Mouse (Mus musculus) kidney, adult 9 months (tissue): Measurements from ENCODE around the gene Atl2.

Experiments
- DNase-seq: peaks from one replicate; pipeline ENCODE4 v3.0.0; 2022

The Atl2 gene

GRCm38 (mm10) chr17:79897666-79898065 is 1.7 kb upstream of the Atl2 start:
- no peak for DNase-seq

- peak; percentile 63 for DNase-seq
Measured at GRCm38 (mm10) chr17:79894971-79895882, 696 bp downstream of the Atl2 start.

GRCm38 (mm10) chr17:79894054-79894453 is 1.9 kb downstream of the Atl2 start:
- no peak for DNase-seq

GRCm38 (mm10) chr17:79891944-79892343 is 4.0 kb downstream of the Atl2 start:
- DNase-seq = no peak

GRCm38 (mm10) chr17:79887926-79888325 is 8.0 kb downstream of the Atl2 start:
- no peak for DNase-seq

GRCm38 (mm10) chr17:79883198-79883597 is 12.7 kb downstream of the Atl2 start:
- DNase-seq = no peak

GRCm38 (mm10) chr17:79865027-79865426 is 30.9 kb downstream of the Atl2 start:
- DNase-seq = no peak

- DNase-seq = no peak
Measured at GRCm38 (mm10) chr17:79864503-79864902, 31.4 kb downstream of the Atl2 start.

GRCm38 (mm10) chr17:79862038-79862437 is 33.9 kb downstream of the Atl2 start:
- DNase-seq = peak; percentile 74

- no peak for DNase-seq
Measured at GRCm38 (mm10) chr17:79855533-79855932, 40.4 kb downstream of the Atl2 start.

- no peak for DNase-seq
Measured at GRCm38 (mm10) chr17:79848385-79848784, 47.5 kb downstream of the Atl2 start.

- no peak for DNase-seq
Measured at GRCm38 (mm10) chr17:79846182-79846581, 49.7 kb downstream of the Atl2 start.

- no peak for DNase-seq
Measured at GRCm38 (mm10) chr17:79845695-79846094, 50.2 kb downstream of the Atl2 start.

GRCm38 (mm10) chr17:79840254-79841238 is 55.4 kb downstream of the Atl2 start:
- DNase-seq = peak; percentile 79

- peak; percentile 60 for DNase-seq
Measured at GRCm38 (mm10) chr17:79836978-79837377, 58.9 kb downstream of the Atl2 start.

GRCm38 (mm10) chr17:79835714-79836373 is 60.1 kb downstream of the Atl2 start:
- peak; percentile 68 for DNase-seq

- DNase-seq = no peak
Measured at GRCm38 (mm10) chr17:79832284-79832683, 63.6 kb downstream of the Atl2 start.

- DNase-seq = no peak
Measured at GRCm38 (mm10) chr17:79826482-79827034, 69.4 kb downstream of the Atl2 start.

GRCm38 (mm10) chr17:79825241-79826030 is 70.5 kb downstream of the Atl2 start:
- no peak for DNase-seq

- no peak for DNase-seq
Measured at GRCm38 (mm10) chr17:79824406-79824805, 71.5 kb downstream of the Atl2 start.

GRCm38 (mm10) chr17:79818884-79819283 is 77.0 kb downstream of the Atl2 start:
- no peak for DNase-seq

- DNase-seq = peak; percentile 80
Measured at GRCm38 (mm10) chr17:79817995-79818394, 77.9 kb downstream of the Atl2 start.
